Mouse (Mus musculus) left cerebral cortex, postnatal 14 days (tissue): ENCODE measurements around the gene Doxl2. TPM values are rescaled to one million over a fixed set of nuclear protein-coding genes. Genes with fewer than 3 reads are reported as not detected.
A peak's percentile ranks its signal among the peaks of the same experiment; 100 is the strongest.

Source experiments
- DNase-seq, 2 experiments: peaks; one replicate each; pipeline ENCODE4 v3.0.0; 2021 to 2022; ENCODE audit warnings: low spot score in 2 of 2, mixed read lengths in 1 of 2
- intact Hi-C: fragments of 180-260 bp; cut with DNase I; formaldehyde crosslinking; loops from one replicate; pipeline ENCODE4 v1.15.1; 2025
- total RNA-seq, 2 experiments: library from RNA; stranded (reverse); gene quantifications; 2 replicates each; pipeline ENCODE4 v1.2.3; 2021

The Doxl2 gene
- total RNA-seq, 2 experiments from 2014 or later = not detected

- intact Hi-C loops = no loop called here
- peak; percentile 56 to 73 for DNase-seq
These were observed 33.2 kb downstream of the Doxl2 start for GRCm38 (mm10) chr6:49007981-49008380.

- intact Hi-C loops = no loop called here
- DNase-seq = no peak
These were observed 33.8 kb downstream of the Doxl2 start for GRCm38 (mm10) chr6:49008420-49009160.

- intact Hi-C loops = no loop called here
- no peak for DNase-seq
These were observed 34.4 kb downstream of the Doxl2 start for GRCm38 (mm10) chr6:49009161-49009555.

GRCm38 (mm10) chr6:49009665-49010064 lies 34.9 kb downstream of the Doxl2 start:
- DNase-seq = no peak
- intact Hi-C loops = no loop called here

- intact Hi-C loops = no loop called here
- no peak for DNase-seq
These were observed 36.4 kb downstream of the Doxl2 start for GRCm38 (mm10) chr6:49011191-49011590.

GRCm38 (mm10) chr6:49013023-49013422 lies 38.3 kb downstream of the Doxl2 start:
- DNase-seq = no peak
- intact Hi-C loops = no loop called here

- intact Hi-C loops = no loop called here
- DNase-seq = no peak
These were observed 38.7 kb downstream of the Doxl2 start for GRCm38 (mm10) chr6:49013458-49013857.

GRCm38 (mm10) chr6:49017150-49017549 lies 42.4 kb downstream of the Doxl2 start:
- intact Hi-C loops = no loop called here
- no peak for DNase-seq

GRCm38 (mm10) chr6:49019341-49019740 lies 44.6 kb downstream of the Doxl2 start:
- no peak for DNase-seq
- intact Hi-C loops = no loop called here

- DNase-seq = peak; percentile 58 to 64
- intact Hi-C loops = no loop called here
These were observed 46.6 kb downstream of the Doxl2 start for GRCm38 (mm10) chr6:49021141-49022012.

- intact Hi-C loops = no loop called here
These were observed 47.6 kb downstream of the Doxl2 start for GRCm38 (mm10) chr6:49022384-49022783.

GRCm38 (mm10) chr6:49023315-49023714 lies 48.6 kb downstream of the Doxl2 start:
- DNase-seq = no peak
- intact Hi-C loops = no loop called here

More at GRCm38 (mm10) chr6:49022384-49022783, 47.6 kb downstream of the Doxl2 start:
- no peak for DNase-seq

- intact Hi-C loops = no loop called here
- no peak for DNase-seq
These were observed 50.5 kb downstream of the Doxl2 start for GRCm38 (mm10) chr6:49025290-49025689.

- intact Hi-C loops = no loop called here
- no peak for DNase-seq
These were observed 51.7 kb downstream of the Doxl2 start for GRCm38 (mm10) chr6:49026496-49026895.

GRCm38 (mm10) chr6:49028019-49028418 lies 53.3 kb downstream of the Doxl2 start:
- DNase-seq = no peak
- intact Hi-C loops = no loop called here

Other genes starting within 250 kb of the Doxl2 start
- 1 to 10 TPM; 2.2 TPM for gene Gimap1, start 235.9 kb upstream of the Doxl2 start, total RNA-seq
- gene Gimap5, start 228.8 kb upstream of the Doxl2 start, total RNA-seq = 1 to 10 TPM in 1 of 2 experiments, under 1 TPM in 1; 0.77 to 1.5 TPM
- gene Gimap3, start 204.1 kb upstream of the Doxl2 start, total RNA-seq = not detected
- gene Tmem176a, start 134.0 kb upstream of the Doxl2 start, total RNA-seq = 10 to 100 TPM; 20.4 to 23.8 TPM
- 10 to 100 TPM; 45.7 to 47.3 TPM for gene Tmem176b, start 133.5 kb upstream of the Doxl2 start, total RNA-seq
- gene Aoc1, start 102.1 kb upstream of the Doxl2 start, total RNA-seq = not detected
- not detected for gene 1600015I10Rik, start 45.1 kb upstream of the Doxl2 start, total RNA-seq
- not detected for gene Svs1, start 11.9 kb downstream of the Doxl2 start, total RNA-seq
- gene Gpnmb, start 61.6 kb downstream of the Doxl2 start, total RNA-seq = under 1 TPM; 0.70 to 0.99 TPM
- gene Malsu1, start 98.8 kb downstream of the Doxl2 start, total RNA-seq = 10 to 100 TPM; 25.8 to 26.9 TPM
- under 1 TPM; 0.18 to 0.47 TPM for gene Igf2bp3, start 240.0 kb downstream of the Doxl2 start, total RNA-seq